Mouse (Mus musculus) cerebellum, adult 2 months (tissue): ENCODE measurements around the gene Abcg1. TPM values are rescaled to one million over a fixed set of nuclear protein-coding genes. Genes with fewer than 3 reads are reported as not detected.

Experiments
- DNase-seq, 2 experiments: peaks; one replicate each; pipeline ENCODE4 v3.0.0; 2021
- H3K27ac ChIP-seq: fragments of 200-500 bp; 2 replicates; pipeline ENCODE4 v1.5.1; 2012; ENCODE audit warnings: low read length, control low read depth, inconsistent platforms; ENCODE audit not compliant: insufficient read depth
- H3K27me3 ChIP-seq: fragments of 200-500 bp; 2 replicates; pipeline ENCODE4 v1.6.1; 2012; ENCODE audit warnings: inconsistent platforms, mild to moderate bottlenecking, low read length, moderate library complexity; ENCODE audit not compliant: control insufficient read depth, insufficient read depth
- H3K4me1 ChIP-seq: fragments of 200-500 bp; 2 replicates; pipeline ENCODE4 v1.6.1; 2011; ENCODE audit warnings: low read length; ENCODE audit not compliant: control insufficient read depth, insufficient read depth
- H3K4me3 ChIP-seq: fragments of 200-500 bp; replicated peaks from 2 replicates; pipeline ENCODE3; 2011; ENCODE audit warnings: mild to moderate bottlenecking, low read depth, low read length, control low read depth; ENCODE audit not compliant: insufficient read depth
- CTCF ChIP-seq: fragments of 200-500 bp; IDR thresholded peaks from 2 replicates; pipeline ENCODE4 v1.5.1; 2011; ENCODE audit warnings: low read depth, mild to moderate bottlenecking, control low read depth, low read length, moderate library complexity, borderline replicate concordance; ENCODE audit not compliant: insufficient read depth
- POLR2A ChIP-seq: fragments of 200-500 bp; IDR thresholded peaks from 2 replicates; pipeline ENCODE4 v1.6.1; 2011; ENCODE audit warnings: low read length, control low read depth, borderline replicate concordance; ENCODE audit not compliant: insufficient read depth
- WGBS: fragments of 180-500 bp; shearing (Covaris S2); methylation state at CpG from one replicate; pipeline ENCODE4 v1.1.7; 2018; 5-methylcytosine and 5-hydroxymethylcytosine counted together
- polyA plus RNA-seq: library from polyadenylated mRNA; depleted of rRNA; stranded (reverse); fragments of >200 nt; gene quantifications from 2 replicates; pipeline ENCODE4 v1.2.3, GENCODE M21; 2012

Abcg1 gene
- polyA plus RNA-seq, 1 experiment: 41.4 TPM

DNA sequence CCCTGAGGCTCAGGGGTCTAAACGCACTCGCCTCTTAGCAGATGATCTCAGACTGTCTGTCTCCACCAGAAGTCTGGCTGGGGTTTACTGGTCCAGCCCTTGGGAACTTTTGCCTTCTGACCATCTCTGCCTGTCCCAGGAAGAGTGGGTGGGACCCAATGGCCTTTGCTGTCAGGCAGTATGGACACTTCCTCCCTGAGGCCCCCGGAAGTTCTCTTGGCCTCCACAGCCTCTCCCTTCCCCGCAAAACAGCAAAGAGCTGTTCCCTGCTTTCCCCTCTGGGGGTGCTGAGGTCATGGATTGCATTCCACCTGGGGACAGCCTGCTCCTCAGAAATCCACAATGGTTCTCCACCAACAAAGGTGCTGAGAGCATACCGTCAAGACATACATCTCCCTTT lies 31.2 kb downstream of the Abcg1 start:
- no peak overlapping the region for H3K27ac ChIP-seq
- TF ChIP-seq POLR2A (no peak), CTCF (no peak; the same call in 1 of the 2 replicates)
- 70% methylated on average over 5 of the region's 5 CpGs for WGBS
- no peak overlapping the region for H3K4me3 ChIP-seq
- no peak for DNase-seq
- no peaks in the 10 kb centered on the region for H3K27me3 ChIP-seq
- H3K4me1 ChIP-seq: peaks cover 60% of the 10 kb centered on the region

DNA sequence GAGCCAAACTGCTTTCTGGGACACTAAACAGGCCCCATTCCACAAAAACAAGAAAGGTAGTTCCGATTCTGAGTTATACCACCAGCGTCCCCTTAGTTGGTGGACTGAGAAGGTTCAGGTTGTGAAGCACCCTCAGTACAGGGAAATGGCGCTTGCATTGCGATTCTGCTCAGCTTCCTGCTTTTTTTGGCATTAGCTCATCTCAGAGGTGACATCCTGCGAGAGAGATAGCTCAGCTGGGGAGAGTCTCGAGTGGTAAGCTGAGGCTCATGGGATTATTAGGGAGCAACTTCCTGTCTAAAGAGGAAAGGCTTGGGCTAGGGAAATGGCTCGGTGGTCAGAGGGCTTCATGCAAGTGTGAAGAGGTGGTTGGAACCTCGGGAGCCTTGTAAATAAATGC lies 32.4 kb downstream of the Abcg1 start:
- Histone ChIP-seq H3K4me3 (no peak overlapping the region), H3K27ac (no peak overlapping the region), H3K27me3 (no peaks in the 10 kb centered on the region), H3K4me1 (peaks cover 69% of the 10 kb centered on the region)
- TF ChIP-seq POLR2A (no peak), CTCF (no peak)
- no peak for DNase-seq
- 66% methylated on average over 8 of the region's 8 CpGs for WGBS

DNA sequence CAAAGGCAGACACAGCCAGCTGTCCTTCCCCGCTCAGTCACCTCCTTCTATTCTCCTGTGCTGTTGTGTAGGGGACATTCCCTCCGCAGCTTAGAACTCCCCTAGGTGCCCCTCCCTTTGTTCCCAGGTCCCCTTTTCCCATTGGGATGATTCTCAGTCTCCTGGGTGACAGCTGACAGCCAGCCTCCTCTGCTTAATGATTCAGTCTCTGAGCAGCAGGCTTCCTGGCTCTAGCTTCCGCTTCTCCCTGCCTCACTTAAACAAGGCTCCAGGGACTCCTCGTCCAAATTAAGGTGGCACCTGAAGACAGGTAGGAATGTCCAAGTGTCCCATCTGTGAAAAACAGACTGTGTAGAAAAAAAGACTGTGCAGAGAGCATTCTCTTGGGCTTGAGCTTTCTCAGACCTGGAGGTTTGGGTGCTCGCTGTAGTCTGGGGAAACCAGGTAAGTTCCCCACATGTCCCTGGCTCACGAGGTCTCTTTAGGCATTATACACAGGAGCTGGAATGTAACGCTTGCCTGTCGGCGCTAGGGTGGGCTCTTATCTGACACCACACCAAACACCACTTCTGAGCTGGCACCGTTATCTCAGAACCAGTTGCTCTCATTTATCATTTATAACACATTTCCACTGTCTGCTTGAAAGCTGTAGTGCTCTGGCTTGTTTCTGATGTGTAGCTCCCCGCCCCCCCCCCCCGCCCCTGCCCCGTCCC lies 33.7 kb downstream of the Abcg1 start:
- no peak overlapping the region for H3K27ac ChIP-seq
- 44% methylated on average over 13 of the region's 13 CpGs for WGBS
- peaks cover 63% of the 10 kb centered on the region for H3K4me1 ChIP-seq
- TF ChIP-seq POLR2A (no peak), CTCF (no peak)
- no peak for DNase-seq
- H3K4me3 ChIP-seq: no peak overlapping the region
- H3K27me3 ChIP-seq: no peaks in the 10 kb centered on the region

DNA sequence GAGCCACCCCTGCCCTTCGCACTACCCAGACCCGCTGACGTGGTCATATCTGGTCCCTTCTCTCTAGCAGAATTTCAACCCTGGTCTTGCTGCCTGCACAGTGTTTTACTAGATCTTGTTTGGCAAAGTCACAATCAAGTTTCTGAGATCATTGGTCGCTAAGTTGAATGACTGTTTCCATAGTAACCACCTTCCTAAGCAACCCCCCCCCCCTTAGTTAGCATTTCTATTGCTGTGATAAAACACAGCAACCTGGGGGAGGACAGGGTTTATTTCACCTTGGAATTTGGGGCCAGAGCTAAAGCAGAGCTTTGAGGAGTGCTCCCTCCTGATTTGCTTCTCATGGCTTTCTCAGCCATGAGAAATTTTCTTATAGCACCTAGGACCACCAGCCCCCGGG lies 37.3 kb downstream of the Abcg1 start:
- TF ChIP-seq POLR2A: no peak
- no peak for TF ChIP-seq CTCF
- WGBS: 61% methylated on average over 5 of the region's 5 CpGs
- no peak overlapping the region for H3K4me3 ChIP-seq
- DNase-seq: no peak
- no peaks in the 10 kb centered on the region for H3K27me3 ChIP-seq
- no peak overlapping the region for H3K27ac ChIP-seq
- H3K4me1 ChIP-seq: peaks cover 36% of the 10 kb centered on the region

DNA sequence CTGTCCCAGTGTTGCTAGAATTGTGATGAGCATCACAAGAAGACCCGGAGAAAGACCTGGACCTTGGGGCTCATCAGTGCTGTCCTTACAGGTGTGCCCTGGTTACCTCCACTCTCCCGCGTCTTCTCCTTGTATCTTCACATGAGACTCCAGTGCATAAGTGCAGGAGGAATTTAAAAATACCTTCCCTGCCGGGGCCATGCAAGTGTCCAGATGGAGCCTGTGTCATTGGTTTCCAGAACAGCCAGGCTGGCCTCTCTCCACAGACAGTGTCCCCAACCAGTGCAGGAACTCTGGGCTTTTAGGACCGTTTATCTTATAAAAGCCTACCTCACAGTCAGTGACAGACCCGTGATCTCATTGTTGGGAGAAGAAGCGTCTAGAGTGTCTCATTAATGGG lies 38.1 kb downstream of the Abcg1 start:
- H3K4me3 ChIP-seq: no peak overlapping the region
- H3K27ac ChIP-seq: peak overlapping the region; percentile 42; the same call in 1 of the 2 replicates
- peaks cover 28% of the 10 kb centered on the region for H3K4me1 ChIP-seq
- WGBS: 27% methylated on average over 7 of the region's 7 CpGs
- TF ChIP-seq CTCF: no peak
- no peak for TF ChIP-seq POLR2A
- peak; percentile 57 to 69 for DNase-seq
- no peaks in the 10 kb centered on the region for H3K27me3 ChIP-seq

DNA sequence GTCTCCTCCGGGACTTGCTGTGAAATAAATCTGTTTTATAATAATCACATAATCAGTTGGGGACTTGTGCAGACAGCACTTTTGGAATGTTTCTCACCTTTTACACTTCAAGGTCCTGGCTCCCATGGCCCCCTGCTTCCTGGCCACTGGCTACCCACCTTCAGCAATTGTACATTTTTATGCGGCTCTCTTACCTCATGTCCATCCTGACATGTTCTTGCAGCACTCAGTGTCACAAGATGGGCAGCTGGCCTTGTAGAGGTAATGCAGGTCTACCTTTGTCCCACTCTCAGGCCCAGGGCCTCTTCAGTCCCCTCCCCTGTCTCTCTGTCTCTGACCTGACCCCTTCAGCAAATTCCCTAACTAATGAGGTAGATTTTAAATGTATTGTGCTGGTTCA lies 39.4 kb downstream of the Abcg1 start:
- H3K27me3 ChIP-seq: no peaks in the 10 kb centered on the region
- H3K4me3 ChIP-seq: no peak overlapping the region
- peaks cover 19% of the 10 kb centered on the region for H3K4me1 ChIP-seq
- no peak for DNase-seq
- 93% methylated on average over 2 of the region's 2 CpGs for WGBS
- no peak overlapping the region for H3K27ac ChIP-seq
- TF ChIP-seq CTCF (no peak), POLR2A (no peak)

DNA sequence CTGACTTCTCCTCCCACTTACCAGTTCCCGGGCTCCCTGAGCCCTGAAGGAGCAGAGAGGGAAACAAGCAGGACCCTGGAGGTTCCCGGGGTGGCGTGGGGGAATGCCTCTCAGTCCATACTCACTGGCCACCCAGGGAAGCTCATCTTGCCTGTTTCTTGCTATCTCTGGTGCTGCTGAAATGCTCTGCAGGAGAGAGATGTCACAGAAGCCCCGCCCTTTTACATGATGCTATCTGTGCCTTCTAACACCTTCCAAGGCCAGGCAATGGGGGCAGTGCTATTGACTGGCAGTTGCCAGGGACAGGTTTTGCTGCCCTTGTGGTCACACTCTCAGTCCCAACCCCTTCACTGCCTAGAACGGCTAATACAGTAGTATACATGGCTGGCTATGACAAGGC lies 41.3 kb downstream of the Abcg1 start:
- no peak overlapping the region for H3K27ac ChIP-seq
- no peak overlapping the region for H3K4me3 ChIP-seq
- WGBS: 87% methylated on average over 5 of the region's 5 CpGs
- TF ChIP-seq CTCF (no peak), POLR2A (no peak)
- no peak for DNase-seq
- H3K27me3 ChIP-seq: no peaks in the 10 kb centered on the region
- peaks cover 15% of the 10 kb centered on the region for H3K4me1 ChIP-seq

DNA sequence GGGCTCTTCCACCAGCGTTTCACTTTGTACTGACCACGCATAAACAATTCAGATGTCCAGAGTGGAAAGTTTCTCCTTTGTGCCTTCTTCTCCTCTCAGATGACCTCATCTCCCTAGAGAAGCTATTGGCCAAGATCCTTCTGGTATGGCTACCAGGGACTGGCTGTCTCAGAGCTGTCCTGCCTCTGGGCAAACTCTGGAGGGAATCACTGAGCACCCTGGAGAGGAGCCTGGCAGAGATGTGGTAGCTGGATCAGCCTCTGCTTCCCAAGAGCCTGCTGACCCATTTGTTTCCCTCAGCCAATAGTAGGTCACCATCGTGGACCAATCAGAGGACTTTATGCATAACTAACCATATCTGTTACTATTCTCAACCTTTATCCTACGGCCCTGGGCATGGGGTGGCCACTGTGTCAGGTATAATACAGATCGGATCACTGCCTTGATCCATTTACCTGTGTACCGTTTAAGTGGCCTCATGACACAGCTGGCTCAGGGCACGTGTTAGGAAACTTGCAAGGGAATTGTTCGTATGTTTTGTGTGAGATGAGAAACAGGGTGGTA lies 45.6 kb downstream of the Abcg1 start:
- Histone ChIP-seq H3K27me3 (no peaks in the 10 kb centered on the region), H3K4me1 (no peaks in the 10 kb centered on the region; the same call in 1 of the 2 replicates), H3K27ac (no peak overlapping the region), H3K4me3 (no peak overlapping the region)
- WGBS: 84% methylated on average over 8 of the region's 8 CpGs
- TF ChIP-seq CTCF (no peak), POLR2A (no peak)
- DNase-seq: no peak
